Mouse (Mus musculus): ENCODE measurements around the gene Cep170b. TPM values are rescaled to one million over a fixed set of nuclear protein-coding genes. Genes with fewer than 3 reads are reported as not detected.

The Cep170b gene
- total and polyA plus RNA-seq, 2 experiments from 2014 or later: 39.0 to 118 TPM

DNA sequence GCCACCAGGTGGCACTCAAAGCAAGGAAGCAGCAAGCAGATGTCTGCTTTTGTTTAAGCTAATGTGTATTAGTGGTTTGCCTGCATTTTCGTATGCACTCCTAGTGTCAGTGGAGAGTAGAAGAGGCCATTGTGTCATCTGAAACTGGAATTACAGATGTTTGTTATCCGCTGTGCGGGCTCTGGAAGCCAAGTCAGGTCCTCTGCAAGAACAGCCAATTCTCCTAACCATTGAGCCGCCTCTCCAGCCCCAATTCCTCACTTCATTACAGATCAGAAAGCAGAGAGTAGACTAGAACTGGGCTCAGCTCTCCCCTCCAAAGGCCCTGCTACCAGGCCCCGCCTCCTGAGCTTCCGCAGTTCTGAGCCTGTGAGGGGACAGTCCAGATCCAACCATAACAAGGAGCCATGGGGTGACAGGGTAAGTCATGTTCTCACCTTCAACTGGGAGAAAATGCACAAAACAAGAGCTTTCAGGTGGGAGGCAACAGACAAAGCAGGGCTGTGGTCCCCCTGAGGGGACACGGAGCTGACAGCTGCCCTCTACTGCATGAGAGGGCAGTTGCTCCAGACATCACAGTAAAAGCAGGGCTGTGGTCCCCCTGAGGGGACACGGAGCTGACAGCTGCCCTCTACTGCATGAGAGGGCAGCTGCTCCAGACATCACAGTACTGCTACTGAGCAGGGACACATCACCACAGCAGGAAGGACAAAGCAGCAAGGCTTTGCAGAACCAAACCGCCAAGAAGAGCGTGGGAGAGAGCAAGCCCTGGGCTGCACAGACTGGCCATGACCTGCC lies 26.8 kb downstream of the Cep170b start:
- H3K4me2 ChIP-seq (ENCODE audit: low read depth, low read length): no peak overlapping the region; the same call in 1 of the 2 replicates
- peak; percentile 72 for ATAC-seq
- WGBS: 15% methylated on average over 10 of the region's 10 CpGs
- H3K9ac ChIP-seq (replicated peaks; ENCODE audit: low read length): 0 out of 2 replicates have a peak overlapping the region, but pooled peaks have one; percentile 31
- no peaks in the 10 kb centered on the region for H3K9me3 ChIP-seq (ENCODE audit: low read length)
- no peak overlapping the region for H3K4me3 ChIP-seq (ENCODE audit: low read length)
- no peaks in the 10 kb centered on the region for H3K27me3 ChIP-seq (ENCODE audit: insufficient read depth, low read length)
- H3K27ac ChIP-seq: peak overlapping the region; percentile 73
- H3K36me3 ChIP-seq (ENCODE audit: insufficient read depth, low read length): 0 out of 2 replicates have a peak, but pooled peaks cover 5% of the 10 kb centered on the region
- peak; percentile 84 for TF ChIP-seq CTCF (IDR thresholded peaks at IDR 0.05; ENCODE audit: low read depth)
- H3K4me1 ChIP-seq (ENCODE audit: insufficient read depth, low read length): no peaks in the 10 kb centered on the region
- DNase-seq (ENCODE audit: low spot score): peak; percentile 85

DNA sequence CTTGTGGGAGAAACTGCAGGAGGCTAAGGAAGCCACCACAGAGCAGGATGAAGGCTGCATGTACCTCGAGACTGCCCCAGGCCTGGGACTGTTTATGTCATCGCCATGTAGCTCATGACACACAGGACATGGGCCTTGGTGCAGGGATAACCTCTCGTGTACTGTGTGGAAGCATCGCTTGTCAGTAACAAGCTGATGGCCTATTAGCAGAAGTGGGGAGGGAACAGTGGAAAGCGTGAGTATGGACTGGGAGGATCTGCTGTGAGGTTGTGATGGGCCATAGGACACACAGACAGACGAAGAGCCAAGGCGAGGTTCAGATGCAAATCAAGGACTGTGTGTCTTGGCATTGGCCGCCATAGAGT lies 27.3 kb downstream of the Cep170b start:
- H3K27ac ChIP-seq: peak overlapping the region; percentile 73
- H3K9ac ChIP-seq (replicated peaks; ENCODE audit: low read length): 0 out of 2 replicates have a peak overlapping the region, but pooled peaks have one; percentile 31
- 0 out of 2 replicates have a peak, but pooled peaks have one; percentile 3 for ATAC-seq
- H3K4me2 ChIP-seq (ENCODE audit: low read depth, low read length): no peak overlapping the region
- no peaks in the 10 kb centered on the region for H3K9me3 ChIP-seq (ENCODE audit: low read length)
- no peak for DNase-seq (ENCODE audit: low spot score)
- 0 out of 2 replicates have a peak, but pooled peaks cover 5% of the 10 kb centered on the region for H3K36me3 ChIP-seq (ENCODE audit: insufficient read depth, low read length)
- no peaks in the 10 kb centered on the region for H3K4me1 ChIP-seq (ENCODE audit: insufficient read depth, low read length)
- WGBS: 67% methylated on average over 8 of the region's 8 CpGs
- TF ChIP-seq CTCF (IDR thresholded peaks at IDR 0.05; ENCODE audit: low read depth): no peak
- H3K27me3 ChIP-seq (ENCODE audit: insufficient read depth, low read length): no peaks in the 10 kb centered on the region
- no peak overlapping the region for H3K4me3 ChIP-seq (ENCODE audit: low read length)

DNA sequence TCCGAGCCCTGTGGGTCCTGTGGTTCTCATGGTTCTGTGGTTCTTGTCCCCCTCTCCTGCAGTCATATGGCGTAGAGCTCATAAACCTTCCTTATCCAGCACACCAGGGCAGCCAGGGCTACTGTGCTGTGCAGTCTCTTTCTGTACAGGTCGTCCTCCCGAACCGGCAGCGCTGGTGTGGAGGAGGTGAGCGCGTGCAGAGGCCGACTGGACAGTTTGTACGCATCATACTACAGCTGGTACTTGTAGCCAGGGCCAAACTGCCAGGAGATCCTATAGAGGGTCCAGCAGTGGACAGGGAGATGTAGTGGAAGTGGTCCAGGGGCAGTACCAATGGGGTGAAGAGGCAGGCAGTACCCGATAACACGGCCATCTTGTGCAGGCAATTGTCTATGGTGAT lies 30.7 kb downstream of the Cep170b start:
- ATAC-seq (no peak), DNase-seq (ENCODE audit: low spot score) (no peak)
- Histone ChIP-seq H3K9ac (replicated peaks; ENCODE audit: low read length) (no peak overlapping the region), H3K27me3 (ENCODE audit: insufficient read depth, low read length) (no peaks in the 10 kb centered on the region), H3K4me3 (ENCODE audit: low read length) (no peak overlapping the region), H3K4me2 (ENCODE audit: low read depth, low read length) (no peak overlapping the region), H3K27ac (no peak overlapping the region), H3K9me3 (ENCODE audit: low read length) (no peaks in the 10 kb centered on the region), H3K36me3 (ENCODE audit: insufficient read depth, low read length) (no peaks in the 10 kb centered on the region), H3K4me1 (ENCODE audit: insufficient read depth, low read length) (no peaks in the 10 kb centered on the region)
- no peak for TF ChIP-seq CTCF (IDR thresholded peaks at IDR 0.05; ENCODE audit: low read depth)
- 88% methylated on average over 12 of the region's 12 CpGs for WGBS

DNA sequence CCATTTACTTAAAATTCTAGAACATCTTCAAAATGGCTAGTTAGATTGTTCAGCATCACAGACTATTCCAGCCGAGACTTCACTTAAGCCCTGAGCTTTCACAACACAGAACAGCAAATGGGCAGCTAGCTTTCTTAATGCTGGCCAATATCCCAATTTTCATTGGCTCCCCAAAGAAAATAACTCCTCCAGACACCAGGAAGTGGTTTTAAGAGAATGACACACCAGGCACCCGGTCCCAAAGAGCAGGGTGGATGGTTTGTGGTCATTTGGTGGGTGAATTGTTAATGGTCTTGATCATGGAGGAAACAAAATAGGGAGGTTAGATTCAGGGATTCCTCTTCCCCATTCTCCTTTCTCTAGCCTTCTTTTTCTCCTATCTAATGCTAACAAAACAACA lies 32.1 kb downstream of the Cep170b start:
- no peak overlapping the region for H3K27ac ChIP-seq
- no peaks in the 10 kb centered on the region for H3K27me3 ChIP-seq (ENCODE audit: insufficient read depth, low read length)
- no peak for TF ChIP-seq CTCF (IDR thresholded peaks at IDR 0.05; ENCODE audit: low read depth)
- no peak overlapping the region for H3K4me3 ChIP-seq (ENCODE audit: low read length)
- H3K4me2 ChIP-seq (ENCODE audit: low read depth, low read length): no peak overlapping the region
- 59% methylated on average over 2 of the region's 2 CpGs for WGBS
- no peak for DNase-seq (ENCODE audit: low spot score)
- H3K9ac ChIP-seq (replicated peaks; ENCODE audit: low read length): no peak overlapping the region
- 0 out of 2 replicates have a peak, but pooled peaks cover 4% of the 10 kb centered on the region for H3K9me3 ChIP-seq (ENCODE audit: low read length)
- H3K36me3 ChIP-seq (ENCODE audit: insufficient read depth, low read length): no peaks in the 10 kb centered on the region
- no peaks in the 10 kb centered on the region for H3K4me1 ChIP-seq (ENCODE audit: insufficient read depth, low read length)
- ATAC-seq: no peak

DNA sequence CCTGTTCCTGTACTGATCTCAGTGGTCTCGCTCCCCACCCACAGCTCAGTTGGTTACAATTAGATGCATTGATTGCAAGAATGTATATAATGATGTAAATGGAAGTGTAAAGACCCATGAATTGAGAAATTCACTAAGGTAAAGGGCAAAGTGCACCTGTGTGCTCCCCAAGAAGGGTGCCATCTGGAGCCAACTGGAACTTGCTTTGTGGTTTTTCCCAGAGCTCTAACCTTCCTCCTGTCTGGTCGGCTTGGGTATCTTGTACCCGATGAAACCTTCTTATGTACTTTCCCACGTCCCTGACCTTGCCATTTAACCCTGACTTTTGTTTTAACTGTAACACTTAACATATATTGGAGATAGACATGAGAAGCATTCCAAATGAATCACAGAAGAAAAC lies 35.6 kb downstream of the Cep170b start:
- H3K36me3 ChIP-seq (ENCODE audit: insufficient read depth, low read length): no peaks in the 10 kb centered on the region
- no peak overlapping the region for H3K4me2 ChIP-seq (ENCODE audit: low read depth, low read length)
- ATAC-seq: no peak
- WGBS: 67% methylated on average over 4 of the region's 4 CpGs
- no peak for TF ChIP-seq CTCF (IDR thresholded peaks at IDR 0.05; ENCODE audit: low read depth)
- H3K27ac ChIP-seq: no peak overlapping the region
- no peak overlapping the region for H3K4me3 ChIP-seq (ENCODE audit: low read length)
- H3K27me3 ChIP-seq (ENCODE audit: insufficient read depth, low read length): no peaks in the 10 kb centered on the region
- H3K9me3 ChIP-seq (ENCODE audit: low read length): 0 out of 2 replicates have a peak, but pooled peaks cover 4% of the 10 kb centered on the region
- DNase-seq (ENCODE audit: low spot score): no peak
- H3K4me1 ChIP-seq (ENCODE audit: insufficient read depth, low read length): no peaks in the 10 kb centered on the region
- no peak overlapping the region for H3K9ac ChIP-seq (replicated peaks; ENCODE audit: low read length)

DNA sequence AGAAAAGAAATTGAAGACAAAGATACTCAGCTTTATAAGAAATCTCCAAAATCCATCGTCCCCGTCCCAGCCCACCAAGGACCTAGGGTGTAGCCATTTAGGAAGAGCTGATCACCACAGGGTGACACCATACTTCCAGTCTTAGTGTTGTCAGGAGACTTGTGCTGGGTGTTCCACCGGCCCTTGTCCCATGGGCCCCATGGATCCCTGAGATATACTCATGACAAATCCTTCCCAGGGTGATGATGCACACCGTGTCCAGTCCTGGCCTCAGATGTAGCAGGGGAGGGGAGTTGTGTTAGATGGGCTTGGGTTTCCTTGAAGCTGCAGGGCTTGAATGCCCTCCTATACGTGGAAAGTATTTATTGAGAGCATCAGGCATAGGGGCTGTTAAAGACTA lies 37.6 kb downstream of the Cep170b start:
- no peak overlapping the region for H3K9ac ChIP-seq (replicated peaks; ENCODE audit: low read length)
- H3K27ac ChIP-seq: no peak overlapping the region
- TF ChIP-seq CTCF (IDR thresholded peaks at IDR 0.05; ENCODE audit: low read depth): no peak
- 0 out of 2 replicates have a peak, but pooled peaks cover 4% of the 10 kb centered on the region for H3K9me3 ChIP-seq (ENCODE audit: low read length)
- H3K4me3 ChIP-seq (ENCODE audit: low read length): no peak overlapping the region
- DNase-seq (ENCODE audit: low spot score): no peak
- 86% methylated on average over 5 of the region's 5 CpGs for WGBS
- H3K4me2 ChIP-seq (ENCODE audit: low read depth, low read length): no peak overlapping the region
- no peak for ATAC-seq
- H3K4me1 ChIP-seq (ENCODE audit: insufficient read depth, low read length): no peaks in the 10 kb centered on the region
- no peaks in the 10 kb centered on the region for H3K27me3 ChIP-seq (ENCODE audit: insufficient read depth, low read length)
- H3K36me3 ChIP-seq (ENCODE audit: insufficient read depth, low read length): no peaks in the 10 kb centered on the region

DNA sequence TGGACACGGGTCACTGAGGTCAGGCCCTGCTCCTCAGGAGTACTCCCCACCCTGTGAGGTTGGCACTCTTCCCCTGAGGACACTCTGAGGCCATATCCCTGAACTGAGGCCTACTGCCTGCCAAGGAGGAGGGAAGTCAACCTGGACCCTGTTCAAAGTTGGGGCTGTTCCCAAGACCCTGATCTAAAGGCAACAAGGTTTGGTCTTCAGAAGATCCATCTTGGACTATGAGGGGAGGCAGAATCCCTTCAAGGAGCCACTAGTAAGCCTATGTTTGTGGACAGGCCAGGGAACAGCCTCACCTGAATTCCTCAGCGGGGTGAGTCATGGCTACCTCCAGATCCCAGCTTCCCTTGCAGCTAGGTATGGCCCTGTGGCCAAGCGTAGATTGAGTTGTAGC lies 39.2 kb downstream of the Cep170b start:
- Histone ChIP-seq H3K36me3 (ENCODE audit: insufficient read depth, low read length) (no peaks in the 10 kb centered on the region), H3K9ac (replicated peaks; ENCODE audit: low read length) (no peak overlapping the region), H3K4me3 (ENCODE audit: low read length) (no peak overlapping the region), H3K4me1 (ENCODE audit: insufficient read depth, low read length) (no peaks in the 10 kb centered on the region), H3K4me2 (ENCODE audit: low read depth, low read length) (no peak overlapping the region), H3K9me3 (ENCODE audit: low read length) (0 out of 2 replicates have a peak, but pooled peaks cover 4% of the 10 kb centered on the region), H3K27me3 (ENCODE audit: insufficient read depth, low read length) (no peaks in the 10 kb centered on the region), H3K27ac (no peak overlapping the region)
- ATAC-seq (no peak), DNase-seq (ENCODE audit: low spot score) (no peak)
- TF ChIP-seq CTCF (IDR thresholded peaks at IDR 0.05; ENCODE audit: low read depth): no peak
- 84% methylated on average over 3 of the region's 3 CpGs for WGBS
